Mouse (Mus musculus) ES-E14 (cell line): ENCODE measurements around the gene Slc22a22.

Source experiments
- CHD2 ChIP-seq: IDR thresholded peaks from 2 replicates; pipeline ENCODE4 v1.6.1; 2014; ENCODE audit warnings: mild to moderate bottlenecking, low read depth, low read length, inconsistent platforms
- ZC3H11A ChIP-seq: IDR thresholded peaks from 2 replicates; pipeline ENCODE4 v1.6.1; 2012; ENCODE audit warnings: low read depth, mild to moderate bottlenecking, inconsistent platforms, low read length, borderline replicate concordance

DNA sequence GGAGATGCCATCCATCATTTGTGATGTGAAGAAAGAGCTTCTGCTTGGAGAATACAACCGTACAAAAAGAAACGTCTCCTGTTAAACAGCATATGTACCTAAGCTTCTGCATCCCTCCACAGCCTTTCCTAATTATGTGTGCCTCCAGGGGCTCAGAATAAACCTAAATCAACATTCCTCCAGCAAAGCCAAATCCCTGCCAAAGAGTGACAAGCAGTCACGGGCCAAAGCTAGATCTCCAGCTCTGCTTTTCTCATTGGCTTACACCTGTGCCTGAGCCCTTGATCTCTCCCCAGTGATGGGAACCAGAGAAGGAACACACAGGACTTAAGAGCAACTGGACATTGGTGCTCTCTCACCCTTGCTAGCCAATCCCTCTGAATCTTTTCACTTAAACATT is 5.8 kb downstream of the Slc22a22 start:
- TF ChIP-seq ZC3H11A = no peak
- TF ChIP-seq CHD2 = no peak
